Mouse (Mus musculus): ENCODE data around the gene Tbc1d2. TPM values are rescaled to one million over a fixed set of nuclear protein-coding genes. Genes with fewer than 3 reads are reported as not detected.
"Not testable (repeated sequence)": the region's sequence is repeated elsewhere in the genome, so short reads cannot be mapped to it uniquely, and the experiment has no call there.

Gene Tbc1d2
- total RNA-seq, 2 experiments from 2014 or later, result 1.2 to 1.5 TPM

DNA sequence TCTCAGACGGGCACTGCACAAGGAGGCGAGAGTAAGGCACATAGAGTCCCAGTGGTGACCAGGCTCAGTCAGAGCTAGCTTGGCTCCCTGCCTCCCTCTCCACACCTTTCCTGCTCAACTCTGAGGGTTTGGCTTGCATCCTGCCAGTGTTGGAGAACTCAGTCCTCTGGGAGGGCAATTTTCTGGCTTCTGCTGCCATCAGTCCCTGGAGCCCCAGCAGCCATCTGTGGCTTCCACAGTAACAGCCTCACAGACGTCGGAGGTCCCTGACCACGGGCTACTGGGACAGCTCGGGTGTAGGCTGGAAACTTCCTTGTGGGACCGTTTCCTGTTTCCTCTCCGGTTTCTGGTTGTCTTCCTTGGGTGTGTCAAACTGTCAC is 64.2 kb downstream of the Tbc1d2 start:
- intact Hi-C loops (cut with DNase I), result no loop called here
- no peak for DNase-seq (ENCODE audit: low spot score)

- intact Hi-C loops (cut with DNase I), result no loop called here
Observed at GRCm38 (mm10) chr4:46585041-46585810, 64.8 kb downstream of the Tbc1d2 start.

DNA sequence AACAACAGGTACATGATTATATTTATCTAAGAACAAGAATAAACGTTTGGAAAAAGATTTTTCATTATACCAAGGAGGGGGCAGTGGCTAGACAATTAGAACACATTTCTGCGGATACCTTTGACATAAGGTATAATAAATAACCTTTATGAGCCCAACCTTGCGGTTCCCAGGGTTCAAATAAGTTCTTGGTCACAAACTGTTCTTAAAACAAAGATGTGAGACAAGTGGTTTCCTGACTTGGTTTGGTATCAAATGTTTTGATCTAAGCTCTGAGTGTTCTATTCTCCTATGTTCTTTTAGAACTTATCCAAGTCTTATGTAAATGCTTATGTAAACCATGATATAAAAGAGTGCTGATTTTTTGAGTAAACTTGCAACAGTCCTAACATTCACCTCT is 65.5 kb downstream of the Tbc1d2 start:
- intact Hi-C loops (cut with DNase I); DNase-seq (ENCODE audit: low spot score): not testable (repeated sequence)

More at GRCm38 (mm10) chr4:46585041-46585810, 64.8 kb downstream of the Tbc1d2 start:
- DNase-seq (ENCODE audit: low spot score), result no peak

GRCm38 (mm10) chr4:46584084-46584483 is 65.9 kb downstream of the Tbc1d2 start:
- intact Hi-C loops (cut with DNase I); DNase-seq (ENCODE audit: low spot score): not testable (repeated sequence)

GRCm38 (mm10) chr4:46582024-46582423 is 68.0 kb downstream of the Tbc1d2 start:
- DNase-seq (ENCODE audit: low spot score); intact Hi-C loops (cut with DNase I): not testable (repeated sequence)

GRCm38 (mm10) chr4:46581577-46581976 is 68.4 kb downstream of the Tbc1d2 start:
- DNase-seq (ENCODE audit: low spot score); intact Hi-C loops (cut with DNase I): not testable (repeated sequence)

GRCm38 (mm10) chr4:46580799-46581243 is 69.2 kb downstream of the Tbc1d2 start:
- DNase-seq (ENCODE audit: low spot score); intact Hi-C loops (cut with DNase I): not testable (repeated sequence)

- intact Hi-C loops (cut with DNase I); DNase-seq (ENCODE audit: low spot score): not testable (repeated sequence)
Observed at GRCm38 (mm10) chr4:46578796-46579346, 71.1 kb downstream of the Tbc1d2 start.

DNA sequence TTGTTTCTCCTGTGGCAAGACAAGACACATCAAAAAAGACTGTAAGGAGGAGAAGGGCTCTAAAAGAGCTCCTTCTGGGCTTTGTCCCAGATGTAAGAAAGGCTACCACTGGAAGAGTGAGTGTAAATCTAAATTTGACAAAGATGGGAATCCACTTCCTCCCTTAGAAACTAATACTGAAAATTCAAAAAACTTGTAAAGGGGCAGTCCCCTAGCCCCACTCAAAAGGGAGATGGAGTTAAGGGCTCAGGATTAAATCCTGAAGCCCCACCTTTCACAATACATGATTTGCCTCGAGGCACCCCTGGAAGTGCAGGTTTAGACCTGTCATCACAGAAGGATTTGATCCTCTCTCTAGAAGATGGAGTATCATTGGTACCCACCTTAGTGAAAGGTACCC is 71.8 kb downstream of the Tbc1d2 start:
- DNase-seq (ENCODE audit: low spot score), result no peak
- intact Hi-C loops (cut with DNase I), result no loop called here

- intact Hi-C loops (cut with DNase I); DNase-seq (ENCODE audit: low spot score): not testable (repeated sequence)
Observed at GRCm38 (mm10) chr4:46575509-46576284, 74.3 kb downstream of the Tbc1d2 start.

DNA sequence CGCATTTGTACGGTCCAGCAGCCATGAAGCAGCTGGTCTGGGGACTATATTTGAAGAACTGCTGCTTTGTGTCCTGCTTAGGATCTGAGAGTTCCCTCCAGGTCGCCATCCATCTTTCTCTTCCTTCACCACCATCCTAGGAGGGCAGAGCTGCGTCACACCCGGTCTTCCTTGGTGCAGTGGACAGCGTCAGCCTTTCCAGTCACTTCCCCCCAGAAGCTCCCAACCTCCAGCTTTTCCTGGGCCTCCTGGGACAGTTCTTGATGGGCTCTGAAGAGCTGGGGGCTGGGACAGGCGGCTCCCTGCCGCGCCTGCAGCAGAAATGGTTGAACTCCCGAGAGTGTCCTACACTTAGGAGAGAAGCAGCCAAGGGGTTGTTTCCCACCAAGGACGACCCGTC is 75.2 kb downstream of the Tbc1d2 start:
- no peak for DNase-seq (ENCODE audit: low spot score)
- intact Hi-C loops (cut with DNase I), result no loop called here

DNA sequence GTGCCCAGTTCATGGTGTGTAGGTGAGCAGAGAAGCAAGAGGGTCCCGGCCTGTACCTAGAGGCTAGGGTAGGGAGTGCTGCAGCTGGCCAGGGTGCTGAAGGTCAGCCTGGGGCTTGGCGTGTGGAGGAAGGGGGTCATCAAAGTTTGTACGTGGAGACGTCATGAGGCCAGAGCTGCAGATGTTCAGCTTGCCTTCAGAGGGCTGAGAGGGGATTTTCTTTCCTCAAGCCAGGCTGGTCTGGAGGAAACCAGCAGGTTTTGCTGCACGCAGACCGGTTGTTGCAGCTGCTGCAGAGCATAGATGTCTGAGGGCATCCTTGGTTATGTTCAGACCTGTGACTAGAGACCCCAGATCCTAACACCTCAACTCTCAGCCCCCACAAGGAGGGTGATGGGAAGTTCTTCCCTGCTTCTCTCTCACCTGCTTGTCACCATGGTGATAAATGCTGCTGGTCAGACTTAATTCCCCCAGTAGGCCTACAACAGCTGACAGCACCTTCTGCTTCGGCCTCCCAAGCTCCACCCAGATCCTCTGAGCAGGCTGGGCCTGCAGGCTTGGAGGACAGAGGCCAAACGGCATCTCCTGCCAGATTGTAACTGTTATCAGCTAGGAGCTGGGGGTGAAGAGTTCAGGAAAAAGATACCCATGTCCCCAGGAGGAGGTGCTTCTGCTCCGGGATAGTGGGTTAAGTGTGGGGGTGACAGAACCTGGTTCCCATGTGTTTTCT is 75.8 kb downstream of the Tbc1d2 start:
- intact Hi-C loops (cut with DNase I), result no loop called here
- DNase-seq (ENCODE audit: low spot score), result no peak

- intact Hi-C loops (cut with DNase I), result no loop called here
- no peak for DNase-seq (ENCODE audit: low spot score)
Observed at GRCm38 (mm10) chr4:46572616-46573015, 77.4 kb downstream of the Tbc1d2 start.

DNA sequence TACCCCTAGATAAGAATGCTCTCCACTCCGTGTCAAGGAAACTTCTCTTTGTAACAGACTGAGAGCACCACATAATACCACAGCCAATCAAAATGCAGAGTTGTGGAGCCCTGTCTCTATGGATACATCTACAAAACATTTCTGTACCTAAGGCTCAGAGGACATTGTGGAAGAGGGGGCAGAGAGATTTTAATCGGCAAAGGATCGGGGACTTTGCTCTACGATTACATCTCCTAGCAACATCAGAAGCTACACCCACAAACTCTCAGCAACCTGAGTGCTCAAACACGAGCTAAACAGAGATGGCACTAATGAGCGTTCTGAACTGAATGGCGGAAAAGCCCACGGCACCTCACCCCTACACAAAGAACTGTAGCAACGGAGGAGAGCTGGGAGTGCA is 78.3 kb downstream of the Tbc1d2 start:
- DNase-seq (ENCODE audit: low spot score), result no peak
- intact Hi-C loops (cut with DNase I), result no loop called here

GRCm38 (mm10) chr4:46569671-46570070 is 80.3 kb downstream of the Tbc1d2 start:
- intact Hi-C loops (cut with DNase I), result no loop called here
- no peak for DNase-seq (ENCODE audit: low spot score)

- intact Hi-C loops (cut with DNase I), result no loop called here
- DNase-seq (ENCODE audit: low spot score), result no peak
Observed at GRCm38 (mm10) chr4:46568169-46568568, 81.8 kb downstream of the Tbc1d2 start.

DNA sequence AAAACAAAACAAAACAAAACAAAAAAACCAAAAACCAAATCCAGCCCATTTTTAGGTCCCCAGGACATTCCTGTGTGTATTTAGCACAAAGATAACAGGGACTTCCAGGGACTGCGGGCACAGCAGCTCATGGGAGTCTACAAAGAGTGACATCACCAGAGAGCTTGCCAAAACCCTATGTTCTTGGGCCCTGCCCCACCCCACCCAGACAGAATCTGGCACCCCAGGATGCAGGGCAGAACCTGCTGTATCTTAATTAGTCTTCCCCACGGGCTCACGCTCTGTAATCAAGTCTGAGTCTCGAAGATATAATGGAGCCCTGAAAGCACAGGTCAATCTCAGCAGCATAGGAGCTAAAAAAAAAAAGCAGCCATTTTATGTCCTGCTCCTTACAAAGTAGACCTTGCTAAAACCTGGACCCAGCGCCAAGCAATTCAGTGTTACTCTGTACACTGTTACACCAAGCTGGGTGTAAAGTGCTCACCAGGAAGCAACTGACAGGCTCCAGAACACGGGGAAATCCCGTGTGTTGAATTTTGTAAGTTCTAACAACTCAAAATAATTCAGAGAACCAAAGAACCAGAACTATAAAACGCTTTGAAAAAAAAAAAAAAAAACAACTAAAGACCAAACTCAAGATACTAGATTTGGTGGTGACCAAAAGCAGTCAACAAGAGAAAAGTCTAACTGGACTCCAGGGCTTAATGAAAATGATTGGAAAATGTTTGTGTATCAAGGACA is 82.9 kb downstream of the Tbc1d2 start:
- intact Hi-C loops (cut with DNase I), result no loop called here
- no peak for DNase-seq (ENCODE audit: low spot score)

DNA sequence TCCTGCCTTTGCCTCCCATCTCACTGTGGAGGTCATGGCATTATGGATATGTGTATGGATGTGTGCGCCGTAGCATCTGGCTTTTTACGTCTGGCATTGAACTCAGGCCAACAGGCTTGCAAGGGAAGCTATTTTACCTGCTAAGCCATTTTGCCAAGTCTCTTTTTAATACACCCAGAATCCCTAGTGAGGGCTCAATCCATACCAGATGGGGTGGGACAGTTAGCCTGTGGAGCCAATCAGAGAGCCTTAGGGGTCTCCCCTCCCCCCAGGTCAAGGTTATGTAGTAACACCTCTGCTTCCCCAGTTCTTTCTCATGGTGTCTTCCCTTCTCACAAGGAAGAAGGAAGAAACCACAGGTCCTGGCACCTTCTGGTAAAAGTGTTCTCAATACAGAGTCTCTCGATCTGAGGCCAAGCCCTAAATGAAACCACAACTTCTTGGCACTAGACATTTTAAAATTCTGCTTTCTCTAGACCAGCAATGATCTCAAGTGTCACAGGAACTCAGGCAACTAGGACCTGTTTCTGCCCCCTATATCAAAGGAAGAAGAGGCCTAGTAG is 84.5 kb downstream of the Tbc1d2 start:
- intact Hi-C loops (cut with DNase I), result no loop called here
- no peak for DNase-seq (ENCODE audit: low spot score)

GRCm38 (mm10) chr4:46564247-46564646 is 85.8 kb downstream of the Tbc1d2 start:
- no peak for DNase-seq (ENCODE audit: low spot score)

More at GRCm38 (mm10) chr4:46564247-46564646, 85.8 kb downstream of the Tbc1d2 start:
- intact Hi-C loops (cut with DNase I), result no loop called here
